Mouse (Mus musculus) erythroid progenitor cell, adult 5-6 weeks (primary cell): ENCODE data around the gene Ccdc96. TPM values are rescaled to one million over a fixed set of nuclear protein-coding genes. Genes with fewer than 3 reads are reported as not detected.
A peak's percentile ranks its signal among the peaks of the same experiment; 100 is the strongest.

Source experiments
- ATAC-seq: replicated peaks from 2 replicates; pipeline ENCODE4 v1.8.0; 2016; ENCODE audit warnings: moderate number of reproducible peaks, mild to moderate bottlenecking, moderate TSS enrichment, inconsistent platforms; ENCODE audit not compliant: poor library complexity, low FRiP score, severe bottlenecking
- total RNA-seq, 2 experiments: library from RNA; stranded (forward) in 1 of 2; stranded (reverse) in 1 of 2; fragments of 150-400 nt in 1 of 2; fragments of 186-747, 209-891 nt in 1 of 2; gene quantifications; 2 replicates each; pipeline versions ENCODE4 v1.2.3 to v1.2.4; 2015 to 2017; ENCODE audit warnings: low replicate concordance in 2 of 2

The Ccdc96 gene
- total RNA-seq, 2 experiments from 2014 or later = 1.7 to 2.7 TPM

DNA sequence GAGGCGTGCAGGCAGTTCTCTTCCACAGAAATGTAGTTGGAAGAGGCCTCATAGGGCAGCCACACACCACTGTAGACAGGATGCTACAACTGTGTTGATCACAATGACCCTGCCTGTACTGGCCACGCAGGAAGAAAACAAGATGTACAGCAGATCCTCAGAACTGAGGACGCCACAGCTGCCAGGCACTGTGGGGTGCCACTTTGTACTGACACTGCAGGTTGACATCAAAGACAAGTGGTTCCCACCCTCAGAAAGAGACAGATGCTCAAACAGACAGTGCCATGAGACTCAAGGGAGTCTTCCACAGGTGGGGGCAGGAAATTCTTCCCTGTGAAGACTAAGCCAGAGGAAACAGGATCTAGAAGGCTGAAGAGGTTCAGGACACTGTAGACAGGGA lies 35.4 kb downstream of the Ccdc96 start:
- ATAC-seq = no peak

DNA sequence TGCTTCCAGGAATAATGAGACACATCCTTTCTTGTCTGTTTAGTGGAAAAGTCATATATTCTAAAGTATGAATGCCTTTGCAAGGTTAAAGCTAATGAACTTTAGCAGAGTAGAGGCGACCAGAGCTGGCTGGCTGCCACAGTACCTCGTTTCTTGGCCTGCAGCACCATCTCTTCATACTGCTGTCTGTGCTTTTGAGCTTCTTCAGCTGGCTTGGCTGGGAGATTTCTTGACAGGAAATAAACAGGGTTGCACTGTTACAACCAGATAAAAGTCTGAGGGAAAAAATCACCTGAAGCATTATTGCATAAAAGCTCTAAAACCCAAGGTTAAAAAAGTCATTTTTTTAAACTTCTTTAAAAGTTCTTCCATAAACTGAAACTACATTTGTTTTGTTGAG lies 38.4 kb downstream of the Ccdc96 start:
- ATAC-seq = no peak

DNA sequence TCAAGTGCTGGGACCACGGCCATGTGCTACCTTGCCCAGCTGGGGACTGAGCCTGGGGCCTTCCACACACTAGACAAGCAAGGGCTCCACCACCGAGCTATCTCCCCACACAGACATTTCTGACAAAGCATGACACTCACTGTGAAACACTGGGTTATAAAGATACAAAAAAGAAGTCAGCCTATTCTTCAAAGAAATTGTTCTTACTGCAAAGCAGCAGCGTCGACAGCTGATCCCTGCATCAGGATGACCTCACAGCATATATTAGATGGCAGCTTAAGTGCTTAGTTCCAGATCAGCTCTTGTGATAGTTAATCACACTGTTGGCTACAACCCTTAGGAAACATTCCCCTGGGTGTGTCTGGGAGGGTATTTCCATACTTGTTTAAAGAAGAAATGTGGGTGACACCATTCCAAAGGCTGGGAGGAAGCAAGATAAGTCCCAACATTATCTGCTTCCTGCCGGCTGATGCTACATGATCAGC lies 38.9 kb downstream of the Ccdc96 start:
- no peak for ATAC-seq

DNA sequence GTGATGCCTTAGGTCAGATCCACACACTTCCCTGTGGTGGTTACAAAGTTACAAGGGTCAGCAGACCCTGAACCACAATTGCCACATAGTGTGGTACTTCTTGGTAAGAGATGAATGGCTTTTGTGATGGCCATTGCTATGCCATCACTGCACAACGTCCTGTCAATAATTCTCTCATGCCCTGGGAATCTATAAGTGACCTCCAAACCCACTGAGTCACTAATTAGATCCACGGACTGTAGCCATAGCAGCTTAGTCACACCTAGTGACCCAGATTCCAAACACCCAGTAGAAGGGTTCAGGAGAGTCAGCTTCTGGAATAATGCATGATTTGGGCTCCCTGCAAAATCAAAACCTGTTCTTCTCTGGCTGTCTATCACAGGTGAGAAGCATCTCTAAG lies 40.8 kb downstream of the Ccdc96 start:
- no peak for ATAC-seq

DNA sequence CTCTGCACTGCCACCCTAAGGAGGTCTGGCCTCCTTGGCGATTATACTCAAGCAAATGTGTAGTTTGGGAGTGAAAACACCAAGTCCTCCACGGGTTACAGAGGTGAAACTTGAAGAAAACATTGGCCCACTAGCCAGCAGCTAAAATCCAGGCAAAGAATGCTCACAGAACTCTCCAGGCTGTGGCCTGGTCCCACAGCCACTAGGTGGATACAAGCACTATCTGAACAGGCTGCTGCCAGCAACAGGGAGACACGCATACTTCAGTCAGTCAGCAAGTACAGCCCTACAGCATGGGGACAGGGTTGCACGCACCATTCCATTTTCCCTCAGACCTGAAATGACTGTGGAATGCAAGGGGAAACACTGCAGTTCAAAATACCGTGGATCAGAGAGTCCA lies 41.9 kb downstream of the Ccdc96 start:
- no peak for ATAC-seq

DNA sequence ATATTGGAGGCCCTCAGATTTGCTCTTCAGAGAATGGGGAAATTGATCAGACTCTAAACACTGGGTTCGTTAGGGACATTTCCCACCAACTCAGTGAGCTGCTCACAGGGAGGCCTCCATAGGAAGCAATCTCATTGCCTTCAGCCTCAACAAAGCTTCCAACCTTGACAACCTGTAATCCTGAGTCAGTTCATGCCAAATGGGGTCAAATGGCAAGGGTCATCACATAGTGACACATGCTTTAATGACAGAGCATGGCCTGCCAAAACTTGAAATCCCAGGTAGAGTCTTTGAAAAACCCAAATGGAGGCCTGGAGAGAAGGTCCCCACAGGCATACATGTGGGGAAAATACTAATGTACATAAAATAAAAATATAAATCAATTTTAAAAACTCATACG lies 42.5 kb downstream of the Ccdc96 start:
- ATAC-seq = no peak

DNA sequence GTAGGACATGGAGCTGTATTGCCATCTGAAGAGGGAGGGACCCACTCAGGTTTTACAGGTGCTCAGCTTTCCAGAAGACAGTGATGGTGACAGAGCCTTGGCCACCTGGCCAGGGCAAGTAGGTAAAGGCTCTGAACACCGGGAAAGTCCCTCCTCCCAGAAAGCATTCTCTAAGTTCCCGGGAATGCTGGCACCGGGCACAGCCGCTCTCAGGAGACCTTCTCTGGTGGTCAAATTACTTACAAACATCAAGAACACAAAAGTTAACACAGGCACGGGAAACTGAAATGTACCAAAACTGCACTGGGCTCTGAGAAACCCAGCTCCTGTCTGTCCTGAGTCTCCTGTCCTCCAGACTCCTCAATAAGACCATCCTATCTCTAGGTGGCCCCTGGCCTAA lies 45.3 kb downstream of the Ccdc96 start:
- ATAC-seq = no peak; the same call in 1 of the 2 replicates

DNA sequence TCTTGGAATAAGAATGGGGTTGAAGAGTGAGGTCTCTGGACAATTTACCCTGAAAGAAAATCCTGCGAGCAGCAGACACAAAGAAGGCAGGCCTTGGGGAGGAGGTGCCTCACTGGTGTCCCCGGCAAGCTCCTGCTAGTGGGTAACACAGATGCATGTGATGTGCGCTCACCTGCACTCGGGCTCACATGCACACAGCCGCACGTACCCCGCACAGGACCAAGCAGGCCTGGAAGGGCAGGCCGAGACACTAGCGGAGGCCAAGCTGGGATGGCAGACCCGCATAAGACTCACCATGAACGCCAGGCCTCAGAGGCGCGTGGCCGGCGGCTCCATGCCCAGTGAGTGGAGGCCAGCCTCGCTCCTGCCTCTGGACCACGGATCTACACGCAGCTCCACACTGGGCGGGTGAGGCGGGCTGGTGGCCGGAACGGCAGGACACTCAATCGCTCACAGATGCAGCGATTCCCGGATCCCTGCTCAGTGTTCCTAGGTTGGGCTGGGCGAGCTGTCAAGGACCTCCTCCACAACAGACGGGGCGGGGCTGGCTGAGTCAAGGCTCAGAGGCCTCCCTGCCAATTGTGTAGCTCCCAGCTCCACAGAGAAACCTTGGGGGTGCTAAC lies 45.9 kb downstream of the Ccdc96 start:
- ATAC-seq = peak; percentile 90

DNA sequence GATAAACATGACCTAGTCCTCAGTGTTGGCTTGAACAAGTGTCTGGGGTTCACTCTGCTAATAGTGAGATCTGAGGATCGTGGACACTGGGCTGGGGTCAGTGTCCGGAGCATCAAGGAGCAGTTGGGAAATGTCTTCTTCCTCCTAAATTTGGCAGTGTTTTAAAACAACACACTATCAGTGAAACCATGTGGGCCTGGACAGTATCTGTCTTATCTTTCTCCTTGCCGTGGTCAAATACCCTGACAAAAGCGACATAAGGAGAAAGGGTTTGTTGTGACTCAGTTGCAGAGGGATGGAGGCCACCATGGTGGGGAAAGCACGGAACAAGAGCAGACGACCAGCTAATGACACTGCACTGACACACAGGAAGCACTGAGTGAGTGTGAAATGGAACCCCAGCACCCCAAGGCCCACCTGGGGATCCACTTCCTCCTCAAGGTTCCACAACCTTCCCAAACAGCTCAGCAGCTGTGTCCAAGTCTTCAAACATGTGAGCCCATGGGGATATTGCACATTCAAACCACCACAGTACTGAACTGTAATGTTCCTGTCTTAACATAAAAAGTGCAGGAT lies 50.2 kb downstream of the Ccdc96 start:
- no peak for ATAC-seq

DNA sequence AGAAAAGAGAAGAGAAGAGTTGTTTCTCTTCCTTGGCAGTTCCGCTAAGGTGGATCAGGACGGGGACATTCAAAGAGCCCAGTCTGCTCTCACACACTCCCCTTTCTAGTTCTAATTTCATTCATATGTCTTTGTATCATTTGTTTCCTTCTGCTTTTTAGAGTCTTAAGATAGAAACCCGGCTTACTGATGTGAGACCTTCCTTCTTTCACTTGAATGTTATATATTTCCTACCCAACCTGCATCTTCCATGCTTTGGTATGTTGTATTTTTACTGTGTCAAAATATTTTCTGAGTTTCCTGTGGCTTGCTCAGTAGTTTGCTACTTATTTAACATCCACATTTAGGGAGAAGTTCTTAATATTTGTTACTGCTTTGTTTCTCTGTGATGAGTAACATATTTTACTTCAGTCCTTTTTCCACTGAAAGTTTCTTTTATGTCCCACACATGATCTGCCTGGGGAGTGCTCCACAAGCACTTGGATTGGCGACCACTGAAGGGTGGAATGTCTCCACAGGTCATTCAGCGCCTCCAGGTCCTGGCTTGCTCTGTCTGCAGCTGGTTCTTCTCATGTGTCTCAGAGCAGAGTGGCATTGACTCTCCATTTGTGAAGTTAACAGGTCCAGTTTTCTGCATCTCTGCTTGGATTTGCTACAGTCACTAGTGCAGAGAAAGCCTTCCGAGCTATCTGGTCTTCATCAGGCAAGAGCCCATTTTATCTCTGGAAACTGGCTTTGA lies 51.2 kb downstream of the Ccdc96 start:
- no peak for ATAC-seq

DNA sequence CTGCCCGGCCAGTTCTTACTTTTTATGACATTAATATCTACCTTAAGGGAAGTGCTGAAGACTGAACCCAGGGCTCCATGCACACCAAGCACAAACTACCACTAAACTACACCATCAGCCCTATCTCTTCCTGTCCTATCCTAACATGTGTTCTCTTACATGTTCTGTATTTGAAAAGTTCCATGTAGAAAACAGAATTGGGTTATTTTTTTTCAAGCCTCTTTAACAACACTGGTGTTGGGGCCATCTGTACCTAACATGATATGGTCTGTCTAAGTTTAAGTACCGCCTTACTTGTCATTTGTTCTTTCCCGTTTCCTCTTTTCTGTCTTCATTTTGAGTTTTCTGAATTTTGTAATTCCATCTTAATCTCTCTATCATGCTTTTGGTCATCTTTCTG lies 52.0 kb downstream of the Ccdc96 start:
- no peak for ATAC-seq

Other genes starting within 250 kb of the Ccdc96 start
- gene Sorcs2, start 86.4 kb upstream of the Ccdc96 start, total RNA-seq (2015; ENCODE audit: low replicate concordance) = 5.4 TPM in 1 of 2 replicates, not detected in the other
- 0.39 and 2.2 TPM in 2 replicates for gene Sorcs2, start 86.4 kb upstream of the Ccdc96 start, total RNA-seq (2017; ENCODE audit: low replicate concordance)
- 11.2 and 13.8 TPM in 2 replicates for gene Grpel1, start 19.6 kb upstream of the Ccdc96 start, total RNA-seq (2015; ENCODE audit: low replicate concordance)
- gene Grpel1, start 19.6 kb upstream of the Ccdc96 start, total RNA-seq (2017; ENCODE audit: low replicate concordance) = 12.8 and 19.0 TPM in 2 replicates
- gene Tada2b, start 303 bp upstream of the Ccdc96 start, total RNA-seq (2015; ENCODE audit: low replicate concordance) = 10.5 and 13.8 TPM in 2 replicates
- gene Tada2b, start 303 bp upstream of the Ccdc96 start, total RNA-seq (2017; ENCODE audit: low replicate concordance) = 7.6 and 16.3 TPM in 2 replicates
- gene Tbc1d14, start 108.7 kb downstream of the Ccdc96 start, total RNA-seq (2015; ENCODE audit: low replicate concordance) = 13.0 and 16.9 TPM in 2 replicates
- gene Tbc1d14, start 108.7 kb downstream of the Ccdc96 start, total RNA-seq (2017; ENCODE audit: low replicate concordance) = 17.2 and 21.9 TPM in 2 replicates
- 139 and 143 TPM in 2 replicates for gene D5Ertd579e, start 211.4 kb downstream of the Ccdc96 start, total RNA-seq (2015; ENCODE audit: low replicate concordance)
- gene D5Ertd579e, start 211.4 kb downstream of the Ccdc96 start, total RNA-seq (2017; ENCODE audit: low replicate concordance) = 235 and 242 TPM in 2 replicates